Mouse (Mus musculus) embryonic fibroblast, embryonic 13.5 days (primary cell): ENCODE measurements around the gene Dcaf4.

Experiments used
- CTCF ChIP-seq: IDR thresholded peaks from 2 replicates; pipeline ENCODE4 v1.5.1; 2011; ENCODE audit warnings: mild to moderate bottlenecking, control low read depth, low read length, moderate library complexity, borderline replicate concordance; ENCODE audit not compliant: insufficient read depth
- POLR2A ChIP-seq: IDR thresholded peaks from 2 replicates; pipeline ENCODE4 v1.6.1; 2011; ENCODE audit warnings: low read depth, mild to moderate bottlenecking, control low read depth, low read length, moderate library complexity

DNA sequence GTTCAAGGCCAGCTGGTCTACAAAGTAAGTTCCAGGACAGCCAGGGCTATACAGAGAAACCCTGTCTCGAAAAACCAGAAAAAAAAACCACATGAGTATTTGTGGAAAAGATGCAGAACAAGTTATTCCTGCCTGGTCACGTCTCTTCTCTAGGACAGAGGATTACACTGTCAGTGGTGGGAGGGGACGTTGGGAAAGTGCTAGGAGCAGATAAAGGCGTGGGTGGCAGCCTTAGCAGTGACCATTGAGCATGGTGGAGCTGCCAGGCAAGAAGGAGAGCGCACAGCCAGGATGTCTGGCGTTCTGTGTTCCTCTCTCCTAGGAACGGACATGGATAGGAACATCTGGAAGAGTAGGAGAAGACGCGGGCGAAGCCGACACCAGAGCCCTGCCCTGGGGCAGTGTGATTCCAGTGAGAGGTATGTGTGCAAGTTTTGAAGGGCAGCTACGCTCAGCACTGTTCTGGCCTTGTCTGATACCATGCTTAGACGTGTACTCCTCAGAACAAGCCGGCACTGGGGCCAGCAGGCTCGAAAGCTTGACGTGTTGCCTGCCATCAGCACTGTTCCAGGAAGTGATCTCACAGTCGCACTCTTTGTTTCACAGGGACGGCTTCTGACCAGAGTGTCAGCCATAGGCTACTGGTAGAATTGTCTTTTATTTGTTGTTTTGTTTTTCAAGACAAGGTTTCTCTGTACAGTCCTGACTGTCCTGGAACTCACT lies 5.7 kb downstream of the Dcaf4 start:
- TF ChIP-seq CTCF, result no peak
- no peak for TF ChIP-seq POLR2A
